Mouse (Mus musculus): ENCODE data around the gene Card14. TPM values are rescaled to one million over a fixed set of nuclear protein-coding genes. Genes with fewer than 3 reads are reported as not detected.

Card14 gene
- polyA plus RNA-seq, 1 experiment from 2014 or later: 0.17 TPM

DNA sequence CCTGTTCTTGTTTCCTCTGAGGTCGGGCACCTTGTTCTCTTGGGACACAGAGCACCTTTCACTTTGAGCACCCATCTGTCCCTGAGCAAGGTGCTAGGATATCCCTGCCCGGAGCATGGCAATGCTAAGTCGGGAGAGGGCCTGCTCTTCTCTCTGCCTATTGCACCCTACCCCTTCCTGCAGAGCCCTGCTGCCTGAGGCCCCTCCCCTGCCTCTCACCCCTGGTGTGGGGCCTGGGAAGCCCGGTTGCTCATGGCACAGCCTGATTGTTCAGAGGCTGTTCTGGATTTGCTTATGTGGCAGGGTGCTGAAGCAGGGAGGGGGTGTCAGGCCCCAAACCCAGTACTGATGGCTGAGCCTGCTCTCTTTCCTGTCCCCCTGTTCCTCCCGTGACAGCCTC, 31.6 kb downstream of the Card14 start:
- Histone ChIP-seq H3K4me1 (ENCODE audit: control insufficient read depth, insufficient read depth, low read length) (no peaks in the 10 kb centered on the region), H3K27me3 (ENCODE audit: control insufficient read depth, insufficient read depth, low read length) (no peaks in the 10 kb centered on the region; the same call in 1 of the 2 replicates), H3K36me3 (ENCODE audit: control insufficient read depth, insufficient read depth, low read length) (no peaks in the 10 kb centered on the region), H3K4me2 (ENCODE audit: low read depth, severe bottlenecking) (no peak overlapping the region), H3K9me3 (ENCODE audit: control insufficient read depth, low read length) (no peaks in the 10 kb centered on the region), H3K4me3 (ENCODE audit: low read depth, low read length) (no peak overlapping the region), H3K9ac (ENCODE audit: low read length) (no peak overlapping the region; the same call in 1 of the 2 replicates), H3K27ac (replicated peaks; ENCODE audit: low read depth, low read length) (no peak overlapping the region)
- 47% methylated on average over 5 of the region's 5 CpGs for WGBS
- DNase-seq (ENCODE audit: low spot score) (no peak), ATAC-seq (ENCODE audit: insufficient number of reproducible peaks, low FRiP score, low TSS enrichment, low read depth) (no peak)

DNA sequence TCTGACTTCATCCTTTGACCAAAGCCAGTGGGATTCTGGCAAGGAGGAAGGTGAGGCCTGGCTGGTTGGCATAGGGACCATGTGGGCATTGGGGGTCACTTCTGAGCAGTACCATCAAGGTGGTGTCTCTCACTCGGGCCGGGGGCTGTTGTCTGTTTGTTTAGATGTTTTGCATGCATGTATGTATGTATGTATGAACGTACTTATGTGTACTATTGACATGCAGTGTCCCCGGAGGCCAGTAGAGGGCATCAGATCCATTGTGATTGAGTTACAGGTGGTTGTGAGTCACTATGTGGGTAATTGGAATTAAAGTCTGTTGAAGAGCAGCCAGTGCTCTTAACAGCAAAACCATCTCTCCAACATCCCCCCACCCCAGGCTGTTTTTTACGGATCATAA, 32.1 kb downstream of the Card14 start:
- no peaks in the 10 kb centered on the region; the same call in 1 of the 2 replicates for H3K27me3 ChIP-seq (ENCODE audit: control insufficient read depth, insufficient read depth, low read length)
- no peaks in the 10 kb centered on the region for H3K36me3 ChIP-seq (ENCODE audit: control insufficient read depth, insufficient read depth, low read length)
- 5% methylated on average over 5 of the region's 5 CpGs for WGBS
- no peak overlapping the region for H3K4me2 ChIP-seq (ENCODE audit: low read depth, severe bottlenecking)
- no peaks in the 10 kb centered on the region for H3K9me3 ChIP-seq (ENCODE audit: control insufficient read depth, low read length)
- no peak overlapping the region; the same call in 1 of the 2 replicates for H3K9ac ChIP-seq (ENCODE audit: low read length)
- DNase-seq (ENCODE audit: low spot score) (peak; percentile 89), ATAC-seq (ENCODE audit: insufficient number of reproducible peaks, low FRiP score, low TSS enrichment, low read depth) (no peak)
- no peaks in the 10 kb centered on the region for H3K4me1 ChIP-seq (ENCODE audit: control insufficient read depth, insufficient read depth, low read length)
- H3K4me3 ChIP-seq (ENCODE audit: low read depth, low read length): no peak overlapping the region
- no peak overlapping the region for H3K27ac ChIP-seq (replicated peaks; ENCODE audit: low read depth, low read length)

DNA sequence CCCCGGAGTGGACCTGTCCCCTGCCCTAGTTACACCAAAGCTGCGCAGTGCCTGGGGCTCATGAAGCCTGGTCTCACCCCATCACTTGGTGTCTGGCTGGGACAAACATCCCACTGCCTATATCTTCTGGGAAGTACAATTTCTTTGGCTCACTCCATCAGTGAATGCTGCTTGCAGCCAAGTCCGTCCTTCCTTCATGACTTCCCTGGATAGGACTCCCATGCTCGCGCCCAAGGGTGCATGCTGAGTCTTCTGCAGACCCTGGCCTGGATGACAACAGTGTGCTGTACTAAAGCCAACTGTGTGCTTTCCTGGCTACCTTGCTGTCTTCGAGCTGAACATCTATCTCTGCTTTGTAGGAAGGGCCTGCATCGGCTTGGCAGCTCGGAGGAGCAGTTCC, 36.6 kb downstream of the Card14 start:
- no peaks in the 10 kb centered on the region for H3K4me1 ChIP-seq (ENCODE audit: control insufficient read depth, insufficient read depth, low read length)
- H3K27me3 ChIP-seq (ENCODE audit: control insufficient read depth, insufficient read depth, low read length): no peaks in the 10 kb centered on the region
- no peak overlapping the region for H3K27ac ChIP-seq (replicated peaks; ENCODE audit: low read depth, low read length)
- H3K9me3 ChIP-seq (ENCODE audit: control insufficient read depth, low read length): no peaks in the 10 kb centered on the region
- WGBS: 90% methylated on average over 8 of the region's 8 CpGs
- H3K36me3 ChIP-seq (ENCODE audit: control insufficient read depth, insufficient read depth, low read length): no peaks in the 10 kb centered on the region
- no peak for ATAC-seq (ENCODE audit: insufficient number of reproducible peaks, low FRiP score, low TSS enrichment, low read depth)
- no peak overlapping the region for H3K4me3 ChIP-seq (ENCODE audit: low read depth, low read length)
- H3K9ac ChIP-seq (ENCODE audit: low read length): no peak overlapping the region
- no peak overlapping the region for H3K4me2 ChIP-seq (ENCODE audit: low read depth, severe bottlenecking)
- DNase-seq (ENCODE audit: low spot score): no peak

DNA sequence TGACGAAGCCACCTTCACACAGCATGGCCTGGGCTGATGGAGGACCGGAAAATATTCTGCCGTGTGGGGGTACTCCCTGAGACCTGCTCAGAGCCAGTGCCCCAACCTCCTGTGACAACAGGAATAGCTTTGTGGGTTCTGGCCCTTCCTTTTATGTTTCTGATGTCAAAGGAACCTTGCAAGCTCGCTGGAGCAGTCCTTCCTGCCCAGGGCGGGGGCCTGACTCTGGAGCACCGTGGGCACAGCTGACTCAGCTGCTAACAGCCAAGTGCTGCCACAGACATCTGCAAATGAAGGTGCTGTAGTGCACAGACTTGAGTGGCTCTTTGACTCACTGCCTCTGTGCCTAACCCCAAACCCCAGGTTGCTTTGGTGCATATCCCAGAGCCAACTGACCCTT, 37.3 kb downstream of the Card14 start:
- Histone ChIP-seq H3K9ac (ENCODE audit: low read length) (no peak overlapping the region), H3K27me3 (ENCODE audit: control insufficient read depth, insufficient read depth, low read length) (no peaks in the 10 kb centered on the region), H3K27ac (replicated peaks; ENCODE audit: low read depth, low read length) (no peak overlapping the region), H3K4me2 (ENCODE audit: low read depth, severe bottlenecking) (no peak overlapping the region), H3K36me3 (ENCODE audit: control insufficient read depth, insufficient read depth, low read length) (no peaks in the 10 kb centered on the region), H3K4me1 (ENCODE audit: control insufficient read depth, insufficient read depth, low read length) (no peaks in the 10 kb centered on the region), H3K4me3 (ENCODE audit: low read depth, low read length) (no peak overlapping the region), H3K9me3 (ENCODE audit: control insufficient read depth, low read length) (no peaks in the 10 kb centered on the region)
- 71% methylated on average over 6 of the region's 6 CpGs for WGBS
- ATAC-seq (ENCODE audit: insufficient number of reproducible peaks, low FRiP score, low TSS enrichment, low read depth) (no peak), DNase-seq (ENCODE audit: low spot score) (no peak)

DNA sequence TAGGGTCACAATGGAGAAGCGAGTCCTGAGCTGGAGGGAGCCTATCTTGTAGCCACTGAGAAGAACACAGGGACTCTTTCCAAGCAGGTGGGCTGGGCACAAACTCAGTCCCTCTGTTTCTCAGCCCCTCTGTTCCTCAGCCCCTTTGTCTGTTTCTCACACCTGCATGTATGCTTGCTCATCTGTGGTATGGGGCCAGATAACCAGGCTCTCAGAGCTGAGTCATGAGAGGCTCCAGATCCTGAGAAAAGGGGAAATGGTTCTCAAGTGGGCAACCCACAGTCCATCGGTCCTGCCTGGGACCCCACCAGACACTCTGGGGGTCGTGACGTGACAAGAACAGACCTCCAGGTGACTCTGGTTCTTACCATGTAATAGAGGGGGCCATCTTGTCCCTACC, 39.6 kb downstream of the Card14 start:
- WGBS: 85% methylated on average over 4 of the region's 4 CpGs
- no peak overlapping the region for H3K4me3 ChIP-seq (ENCODE audit: low read depth, low read length)
- H3K36me3 ChIP-seq (ENCODE audit: control insufficient read depth, insufficient read depth, low read length): no peaks in the 10 kb centered on the region
- no peak overlapping the region for H3K27ac ChIP-seq (replicated peaks; ENCODE audit: low read depth, low read length)
- no peaks in the 10 kb centered on the region for H3K9me3 ChIP-seq (ENCODE audit: control insufficient read depth, low read length)
- no peak for ATAC-seq (ENCODE audit: insufficient number of reproducible peaks, low FRiP score, low TSS enrichment, low read depth)
- no peak overlapping the region for H3K9ac ChIP-seq (ENCODE audit: low read length)
- no peak for DNase-seq (ENCODE audit: low spot score)
- no peaks in the 10 kb centered on the region for H3K27me3 ChIP-seq (ENCODE audit: control insufficient read depth, insufficient read depth, low read length)
- no peak overlapping the region for H3K4me2 ChIP-seq (ENCODE audit: low read depth, severe bottlenecking)
- no peaks in the 10 kb centered on the region for H3K4me1 ChIP-seq (ENCODE audit: control insufficient read depth, insufficient read depth, low read length)

DNA sequence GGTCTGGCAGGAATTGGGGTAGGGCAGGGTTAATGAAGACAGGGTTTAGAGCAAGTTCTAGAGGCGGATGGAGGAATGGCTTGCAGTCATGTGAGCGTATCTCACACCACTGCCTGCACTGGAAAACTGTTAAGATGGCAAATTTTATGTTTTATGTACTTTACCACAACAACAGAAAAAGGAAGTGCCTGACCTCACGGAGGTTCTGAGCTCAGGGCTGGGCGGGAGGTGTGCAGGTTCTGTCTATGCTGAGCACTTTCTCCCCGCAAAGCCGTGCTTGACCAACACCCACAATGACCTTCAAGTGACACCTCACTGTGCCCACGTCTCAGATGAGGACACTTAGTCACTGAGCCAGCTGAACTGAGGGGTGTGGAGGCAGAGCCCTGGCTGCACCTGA, 44.5 kb downstream of the Card14 start:
- Histone ChIP-seq H3K9me3 (ENCODE audit: control insufficient read depth, low read length) (no peaks in the 10 kb centered on the region), H3K9ac (ENCODE audit: low read length) (0 out of 2 replicates have a peak overlapping the region, but pooled peaks have one; percentile 7), H3K4me2 (ENCODE audit: low read depth, severe bottlenecking) (no peak overlapping the region), H3K36me3 (ENCODE audit: control insufficient read depth, insufficient read depth, low read length) (no peaks in the 10 kb centered on the region), H3K4me3 (ENCODE audit: low read depth, low read length) (no peak overlapping the region), H3K4me1 (ENCODE audit: control insufficient read depth, insufficient read depth, low read length) (peaks cover 10% of the 10 kb centered on the region), H3K27ac (replicated peaks; ENCODE audit: low read depth, low read length) (no peak overlapping the region), H3K27me3 (ENCODE audit: control insufficient read depth, insufficient read depth, low read length) (no peaks in the 10 kb centered on the region)
- no peak for ATAC-seq (ENCODE audit: insufficient number of reproducible peaks, low FRiP score, low TSS enrichment, low read depth)
- 77% methylated on average over 7 of the region's 7 CpGs for WGBS
- DNase-seq (ENCODE audit: low spot score): no peak

DNA sequence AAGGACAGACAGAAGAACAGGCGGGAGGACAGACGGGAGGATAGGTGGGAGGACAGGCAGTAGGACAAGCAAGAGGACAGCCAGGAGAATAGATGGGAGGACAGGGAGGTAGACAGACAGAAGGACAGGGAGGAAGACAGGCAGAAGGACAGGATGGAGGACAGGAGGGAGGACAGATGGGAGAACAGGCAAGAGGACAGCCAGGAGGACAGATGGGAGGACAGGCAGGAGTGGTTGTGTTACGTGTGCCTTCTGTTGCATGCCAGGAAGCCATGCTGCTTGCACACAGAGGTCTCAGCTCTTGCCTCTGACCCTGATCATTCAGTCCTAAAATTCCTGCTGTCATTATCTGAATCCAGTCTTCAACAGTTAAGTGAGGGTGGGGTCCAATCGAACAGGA, 46.4 kb downstream of the Card14 start:
- 87% methylated on average over 4 of the region's 4 CpGs for WGBS
- no peaks in the 10 kb centered on the region for H3K27me3 ChIP-seq (ENCODE audit: control insufficient read depth, insufficient read depth, low read length)

DNA sequence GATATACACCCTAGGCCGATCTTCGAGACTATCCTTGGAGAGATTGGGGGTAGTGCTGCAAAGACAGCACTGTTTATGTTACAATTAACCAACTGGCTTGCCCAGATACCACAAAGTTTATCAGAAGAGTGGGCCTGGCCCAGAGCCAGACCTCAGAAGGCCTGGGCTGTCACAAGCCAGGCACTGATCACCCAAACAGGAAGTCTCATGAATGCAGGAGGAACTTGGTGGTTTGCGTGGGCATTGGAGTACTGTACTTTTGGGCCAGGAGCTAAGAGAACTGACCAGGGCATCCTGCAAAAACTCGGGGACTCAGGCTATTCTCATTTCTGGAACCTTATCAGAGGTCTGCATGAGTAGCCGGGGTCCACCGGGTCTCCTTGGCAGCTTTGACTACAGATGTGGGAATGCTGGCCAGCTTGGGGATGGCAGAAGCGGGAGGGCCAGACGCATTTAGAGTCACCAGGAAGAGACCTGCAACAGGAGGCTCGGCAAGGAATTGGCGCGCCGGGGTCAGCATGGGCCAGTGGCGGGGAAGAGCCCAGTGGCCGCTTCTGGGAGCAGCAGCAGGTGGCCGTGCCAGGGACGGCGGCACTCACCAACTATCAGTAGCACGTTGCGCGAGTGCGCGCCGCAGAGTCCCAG, 47.4 kb downstream of the Card14 start:
- Histone ChIP-seq H3K4me3 (ENCODE audit: low read depth, low read length) (peak overlapping the region; percentile 61), H3K36me3 (ENCODE audit: control insufficient read depth, insufficient read depth, low read length) (no peaks in the 10 kb centered on the region), H3K27ac (replicated peaks; ENCODE audit: low read depth, low read length) (no peak overlapping the region), H3K9ac (ENCODE audit: low read length) (peak overlapping the region; percentile 74), H3K27me3 (ENCODE audit: control insufficient read depth, insufficient read depth, low read length) (no peaks in the 10 kb centered on the region), H3K4me1 (ENCODE audit: control insufficient read depth, insufficient read depth, low read length) (peaks cover 10% of the 10 kb centered on the region), H3K4me2 (ENCODE audit: low read depth, severe bottlenecking) (peak overlapping the region; percentile 85), H3K9me3 (ENCODE audit: control insufficient read depth, low read length) (no peaks in the 10 kb centered on the region)
- ATAC-seq (ENCODE audit: insufficient number of reproducible peaks, low FRiP score, low TSS enrichment, low read depth): no peak
- 6% methylated on average over 23 of the region's 23 CpGs for WGBS
- DNase-seq (ENCODE audit: low spot score): no peak

More for the DNA sequence above, 46.4 kb downstream of the Card14 start:
- no peaks in the 10 kb centered on the region for H3K36me3 ChIP-seq (ENCODE audit: control insufficient read depth, insufficient read depth, low read length)
- no peak for DNase-seq (ENCODE audit: low spot score)
- H3K4me1 ChIP-seq (ENCODE audit: control insufficient read depth, insufficient read depth, low read length): peaks cover 10% of the 10 kb centered on the region
- no peak for ATAC-seq (ENCODE audit: insufficient number of reproducible peaks, low FRiP score, low TSS enrichment, low read depth)
- no peak overlapping the region for H3K27ac ChIP-seq (replicated peaks; ENCODE audit: low read depth, low read length)
- no peak overlapping the region for H3K4me3 ChIP-seq (ENCODE audit: low read depth, low read length)
- H3K4me2 ChIP-seq (ENCODE audit: low read depth, severe bottlenecking): peak overlapping the region; percentile 85; the same call in 1 of the 2 replicates
- H3K9me3 ChIP-seq (ENCODE audit: control insufficient read depth, low read length): no peaks in the 10 kb centered on the region
- H3K9ac ChIP-seq (ENCODE audit: low read length): no peak overlapping the region

Measured in limb, embryonic 11.5 days (tissue).